Mouse (Mus musculus) bone marrow, adult 2 months (tissue): ENCODE data around the gene Tgfb1i1. TPM values are rescaled to one million over a fixed set of nuclear protein-coding genes. Genes with fewer than 3 reads are reported as not detected.

Experiments
- H3K27ac ChIP-seq: fragments of 200-500 bp; 2 replicates; pipeline ENCODE4 v1.5.1; 2012; ENCODE audit warnings: low read depth, mild to moderate bottlenecking, control low read depth, inconsistent platforms, low read length; ENCODE audit not compliant: control insufficient read depth, poor library complexity, insufficient read depth
- H3K4me1 ChIP-seq: fragments of 200-500 bp; 2 replicates; pipeline ENCODE4 v1.6.1; 2011; ENCODE audit warnings: low read length; ENCODE audit not compliant: control insufficient read depth, insufficient read depth
- H3K4me3 ChIP-seq: fragments of 200-500 bp; replicated peaks from 2 replicates; pipeline ENCODE3; 2011; ENCODE audit warnings: mild to moderate bottlenecking, low read depth, low read length, control low read depth; ENCODE audit not compliant: control insufficient read depth
- CTCF ChIP-seq: fragments of 200-500 bp; IDR thresholded peaks from 2 replicates; pipeline ENCODE4 v1.5.1; 2011; ENCODE audit warnings: low read length, control low read depth; ENCODE audit not compliant: control insufficient read depth, insufficient read depth
- POLR2A ChIP-seq: fragments of 200-500 bp; IDR thresholded peaks from 2 replicates; pipeline ENCODE4 v1.6.1; 2011; ENCODE audit warnings: low read depth, mild to moderate bottlenecking, control low read depth, low read length, borderline replicate concordance; ENCODE audit not compliant: control insufficient read depth
- WGBS: fragments of 180-500 bp; shearing (Covaris S2); methylation state at CpG from one replicate; pipeline ENCODE4 v1.1.7; 2018; 5-methylcytosine and 5-hydroxymethylcytosine counted together
- polyA plus RNA-seq: library from polyadenylated mRNA; stranded (reverse); fragments of >200 nt; gene quantifications from 2 replicates; pipeline ENCODE4 v1.2.4, GENCODE M21; 2011; ENCODE audit warnings: low replicate concordance; ENCODE audit not compliant: missing spikeins, insufficient read depth, insufficient read length

Tgfb1i1 gene
- polyA plus RNA-seq, 1 experiment, result 22.2 TPM

GRCm38 (mm10) chr7:128282532-128283244 lies 36.1 kb downstream of the Tgfb1i1 start:
- Histone ChIP-seq H3K4me3 (no peak overlapping the region), H3K27ac (no peak overlapping the region), H3K4me1 (no peaks in the 10 kb centered on the region; the same call in 1 of the 2 replicates)
- 72% methylated on average over 7 of the region's 7 CpGs for WGBS
- TF ChIP-seq POLR2A, result no peak
- no peak for TF ChIP-seq CTCF

GRCm38 (mm10) chr7:128284047-128284446 lies 37.4 kb downstream of the Tgfb1i1 start:
- H3K4me1 ChIP-seq, result no peaks in the 10 kb centered on the region; the same call in 1 of the 2 replicates
- WGBS, result 89% methylated on average over 5 of the region's 5 CpGs
- H3K4me3 ChIP-seq, result no peak overlapping the region
- TF ChIP-seq CTCF, result no peak
- no peak for TF ChIP-seq POLR2A
- H3K27ac ChIP-seq, result no peak overlapping the region

DNA sequence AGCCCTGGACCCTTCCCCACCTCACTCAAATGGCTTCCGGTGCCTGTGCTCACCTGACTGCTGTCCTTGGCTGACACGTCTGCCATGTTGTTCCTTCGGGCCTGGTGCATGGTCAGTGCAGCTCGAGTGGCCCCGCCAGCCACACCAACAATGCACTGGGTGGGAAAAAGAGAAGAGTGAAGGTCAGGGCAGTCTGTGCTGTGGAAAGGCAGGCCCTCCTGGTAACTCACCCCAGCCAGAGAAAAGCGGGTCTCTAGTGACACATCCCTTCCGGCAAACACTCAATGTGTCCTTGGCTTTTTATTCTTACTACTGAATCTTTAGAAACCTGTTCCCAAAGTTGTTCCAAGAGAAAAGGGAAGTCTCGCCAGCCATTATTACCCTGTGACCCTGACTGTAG lies 38.4 kb downstream of the Tgfb1i1 start:
- 91% methylated on average over 8 of the region's 8 CpGs for WGBS
- H3K4me1 ChIP-seq, result no peaks in the 10 kb centered on the region; the same call in 1 of the 2 replicates

DNA sequence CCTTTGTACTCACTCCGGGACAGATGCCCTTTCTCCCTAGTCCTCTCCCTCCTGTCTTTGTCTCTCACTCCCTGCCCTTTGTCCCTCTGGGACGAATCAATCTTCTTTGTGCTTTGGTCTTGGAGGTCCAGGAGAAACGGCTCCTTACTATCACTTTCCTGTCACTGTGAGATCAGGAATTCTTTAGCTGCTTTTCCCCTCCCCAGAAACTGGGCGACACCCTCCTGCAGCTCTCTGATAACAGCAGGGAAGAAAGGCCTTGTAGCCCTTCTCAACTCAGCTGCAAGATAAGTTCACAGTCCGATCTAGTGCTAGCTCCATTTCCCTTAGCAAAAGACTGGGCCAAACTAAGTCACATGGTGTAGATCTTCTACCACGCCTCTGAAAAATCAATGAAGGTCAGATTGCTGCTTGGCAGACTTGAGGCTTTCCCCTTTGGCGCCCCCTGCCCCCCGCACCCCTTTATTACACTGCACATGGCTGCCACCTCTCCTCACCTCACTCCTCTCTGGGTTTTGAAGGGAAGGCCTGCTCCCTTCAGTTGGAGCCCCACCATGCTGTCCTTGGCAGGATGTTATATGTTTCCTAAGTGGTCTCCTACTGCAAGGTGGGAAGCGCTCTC lies 42.4 kb downstream of the Tgfb1i1 start:
- peak overlapping the region; percentile 49 for H3K4me3 ChIP-seq
- H3K27ac ChIP-seq, result peak overlapping the region; percentile 80
- 52% methylated on average over 9 of the region's 9 CpGs for WGBS
- TF ChIP-seq CTCF (peak; percentile 46; the same call in 1 of the 2 replicates), POLR2A (no peak)
- no peaks in the 10 kb centered on the region; the same call in 1 of the 2 replicates for H3K4me1 ChIP-seq

More for the DNA sequence above, 38.4 kb downstream of the Tgfb1i1 start:
- no peak for TF ChIP-seq POLR2A
- TF ChIP-seq CTCF, result no peak
- H3K4me3 ChIP-seq, result no peak overlapping the region
- no peak overlapping the region for H3K27ac ChIP-seq

GRCm38 (mm10) chr7:128294785-128295184 lies 48.2 kb downstream of the Tgfb1i1 start:
- Histone ChIP-seq H3K4me1 (peaks cover 3% of the 10 kb centered on the region), H3K27ac (no peak overlapping the region), H3K4me3 (no peak overlapping the region)
- no peak for TF ChIP-seq POLR2A
- no peak for TF ChIP-seq CTCF
- 74% methylated on average over 10 of the region's 10 CpGs for WGBS

DNA sequence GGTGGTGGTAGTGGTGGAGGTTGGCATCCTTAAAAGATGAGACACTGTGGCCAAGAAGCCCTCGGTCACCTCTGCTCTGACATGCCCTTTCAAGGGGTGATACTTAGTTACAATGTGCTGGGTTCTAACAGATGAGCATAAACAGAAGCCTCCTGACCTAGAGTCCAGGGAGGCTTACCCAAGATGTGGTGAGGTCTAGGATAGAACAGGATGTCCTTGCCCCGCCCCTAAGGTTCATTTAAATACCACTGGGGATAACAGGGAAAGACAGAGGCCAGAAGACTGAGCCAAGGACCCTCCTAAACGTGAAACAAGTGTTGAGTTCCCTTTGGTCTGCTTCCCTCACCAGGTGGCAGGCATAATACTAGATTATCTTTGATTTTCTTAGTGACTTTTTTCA lies 49.9 kb downstream of the Tgfb1i1 start:
- no peak for TF ChIP-seq POLR2A
- TF ChIP-seq CTCF, result no peak
- no peak overlapping the region for H3K4me3 ChIP-seq
- peaks cover 3% of the 10 kb centered on the region for H3K4me1 ChIP-seq
- 40% methylated on average over 3 of the region's 3 CpGs for WGBS
- no peak overlapping the region for H3K27ac ChIP-seq

- H3K4me3 ChIP-seq, result peak overlapping the region; percentile 86
- no peak for TF ChIP-seq POLR2A
- no peak for TF ChIP-seq CTCF
- 24% methylated on average over 10 of the region's 10 CpGs for WGBS
- H3K4me1 ChIP-seq, result peaks cover 3% of the 10 kb centered on the region
- peak overlapping the region; percentile 71 for H3K27ac ChIP-seq
Observed at GRCm38 (mm10) chr7:128297291-128297616, 50.6 kb downstream of the Tgfb1i1 start.

GRCm38 (mm10) chr7:128297617-128298480 lies 51.2 kb downstream of the Tgfb1i1 start, which contains the start of gene BC017158:
BC017158 (minus strand) TSS chr7:128298170.
- TF ChIP-seq POLR2A (peak; percentile 65; the same call in 1 of the 2 replicates), CTCF (no peak)
- WGBS, result 1% methylated on average over 47 of the region's 47 CpGs
- H3K27ac ChIP-seq, result peak within 1 kb of the TSS; percentile 71
- H3K4me3 ChIP-seq, result peak within 1 kb of the TSS; percentile 86
- peaks cover 3% of the 10 kb centered on the region for H3K4me1 ChIP-seq
